In the genomic region with DNA sequence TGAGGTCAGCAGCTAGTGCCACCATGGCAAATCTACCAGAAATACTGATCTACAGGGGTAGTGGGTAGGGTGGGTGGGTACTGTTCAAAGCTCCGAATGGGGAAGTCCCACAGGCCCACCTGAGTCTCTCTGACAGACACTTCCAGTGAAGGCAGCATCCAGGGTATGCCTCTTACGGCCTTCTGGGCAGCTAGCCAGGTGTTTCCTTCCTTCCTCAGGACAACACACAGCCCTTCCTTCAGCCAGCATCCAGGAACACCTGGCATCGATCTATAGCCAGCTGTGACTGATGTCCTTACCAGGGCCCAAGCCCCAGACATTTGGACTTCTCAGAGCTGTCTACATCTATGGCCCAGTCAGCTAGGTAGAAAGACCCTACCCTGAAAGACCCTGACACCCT, we compare ENCODE assay signal across 8 mouse cellular contexts. TPM values are rescaled to one million over a fixed set of nuclear protein-coding genes. Genes with fewer than 3 reads are reported as not detected.
DNase-seq lines count a peak whose midpoint lies in the region; ATAC-seq and TF ChIP-seq lines count a peak whose summit lies in the region.
"Had no signal": no experiment of that assay in that cellular context is flagged by ENCODE, and none has a peak within 500 bp of the region (broad histone marks: within the 10 kb centered on the region; RNA-seq: fewer than 3 reads in every experiment).

No protein-coding gene starts in this region.

- 68% methylated on average over 3 of the region's 3 CpGs for WGBS in kidney, embryonic 16.5 days
- 84% methylated on average over 3 of the region's 3 CpGs for WGBS in midbrain, embryonic 16.5 days
- 62% methylated on average over 3 of the region's 3 CpGs for WGBS in midbrain, postnatal 0 days

- H3K27me3 ChIP-seq in kidney, embryonic 16.5 days (ENCODE audit: insufficient read depth, low read length): no peaks in the 10 kb centered on the region
- H3K27me3 ChIP-seq in midbrain, embryonic 16.5 days (ENCODE audit: control insufficient read depth, insufficient read depth, low read depth, low read length): no peaks in the 10 kb centered on the region
- H3K27me3 ChIP-seq in midbrain, postnatal 0 days (ENCODE audit: insufficient read depth, low read length): no peaks in the 10 kb centered on the region
- H3K27me3 ChIP-seq: megakaryocyte, embryonic 14.5 days had no signal

- H3K4me3 ChIP-seq in kidney, embryonic 16.5 days (ENCODE audit: low read length): no peak overlapping the region
- H3K4me3 ChIP-seq in brown adipose tissue, adult 24 weeks (ENCODE audit: insufficient read depth, low read depth, low read length): no peak overlapping the region
- no peak overlapping the region for H3K4me3 ChIP-seq in midbrain, embryonic 16.5 days (ENCODE audit: low read depth, low read length)
- no peak overlapping the region for H3K4me3 ChIP-seq in midbrain, postnatal 0 days (ENCODE audit: low read depth, low read length)
- H3K4me3 ChIP-seq: megakaryocyte, embryonic 14.5 days had no signal

- ATAC-seq in kidney, embryonic 16.5 days (ENCODE audit: low FRiP score, low TSS enrichment): no peak
- no peak for ATAC-seq in midbrain, embryonic 16.5 days
- ATAC-seq in midbrain, postnatal 0 days (ENCODE audit: low FRiP score): no peak

- no peaks in the 10 kb centered on the region for H3K9me3 ChIP-seq in kidney, embryonic 16.5 days (ENCODE audit: low read length)
- H3K9me3 ChIP-seq in midbrain, embryonic 16.5 days (replicated peaks; ENCODE audit: control insufficient read depth, low read length, poor library complexity, severe bottlenecking): no peaks in the 10 kb centered on the region
- no peaks in the 10 kb centered on the region for H3K9me3 ChIP-seq in midbrain, postnatal 0 days (ENCODE audit: low read length)
- H3K9me3 ChIP-seq: megakaryocyte, embryonic 14.5 days had no signal

- TF ChIP-seq CTCF in midbrain, postnatal 0 days (IDR thresholded peaks at IDR 0.05): no peak

- peak; percentile 62 for DNase-seq in kidney, adult 18-20 months
- peak; percentile 18 for DNase-seq in NIH3T3 (ENCODE audit: low read depth)
- peak; percentile 37 to 43 for DNase-seq in kidney, postnatal 4 days
- DNase-seq in midbrain, postnatal 0 days (ENCODE audit: low spot score): no peak

- H3K4me2 ChIP-seq in kidney, embryonic 16.5 days (replicated peaks; ENCODE audit: low read depth, low read length): no peak overlapping the region
- H3K4me2 ChIP-seq in midbrain, embryonic 16.5 days (ENCODE audit: low read length): no peak overlapping the region
- H3K4me2 ChIP-seq in midbrain, postnatal 0 days (ENCODE audit: low read depth, low read length, poor library complexity, severe bottlenecking): no peak overlapping the region

- peaks cover 32% of the 10 kb centered on the region for H3K36me3 ChIP-seq in kidney, embryonic 16.5 days (ENCODE audit: insufficient read depth, low read length)
- peaks cover 16% of the 10 kb centered on the region; the same call in 1 of the 2 replicates for H3K36me3 ChIP-seq in midbrain, embryonic 16.5 days (ENCODE audit: control insufficient read depth, insufficient read depth, low read length)
- peaks cover 28% of the 10 kb centered on the region for H3K36me3 ChIP-seq in midbrain, postnatal 0 days (ENCODE audit: insufficient read depth, low read length)

- H3K27ac ChIP-seq in kidney, embryonic 16.5 days (ENCODE audit: low read length): no peak overlapping the region
- peak overlapping the region; percentile 91 for H3K27ac ChIP-seq in brown adipose tissue, adult 24 weeks (replicated peaks; ENCODE audit: low read depth, low read length)
- H3K27ac ChIP-seq in midbrain, embryonic 16.5 days (ENCODE audit: low read length): no peak overlapping the region
- H3K27ac ChIP-seq in midbrain, postnatal 0 days (ENCODE audit: low read depth, low read length): no peak overlapping the region

- H3K9ac ChIP-seq in kidney, embryonic 16.5 days (replicated peaks; ENCODE audit: low read length): no peak overlapping the region
- H3K9ac ChIP-seq in midbrain, embryonic 16.5 days (ENCODE audit: low read depth, low read length): no peak overlapping the region
- H3K9ac ChIP-seq in midbrain, postnatal 0 days (replicated peaks; ENCODE audit: low read length, poor library complexity, severe bottlenecking): no peak overlapping the region

- H3K4me1 ChIP-seq in kidney, embryonic 16.5 days (ENCODE audit: insufficient read depth, low read length): peaks cover 33% of the 10 kb centered on the region
- H3K4me1 ChIP-seq in brown adipose tissue, adult 24 weeks (ENCODE audit: control insufficient read depth, insufficient read depth, insufficient read length, low read length): peaks cover 48% of the 10 kb centered on the region
- peaks cover 31% of the 10 kb centered on the region for H3K4me1 ChIP-seq in midbrain, embryonic 16.5 days (ENCODE audit: control insufficient read depth, insufficient read depth, low read length)
- peaks cover 38% of the 10 kb centered on the region for H3K4me1 ChIP-seq in midbrain, postnatal 0 days (ENCODE audit: insufficient read depth, low read length)

RNA-seq across cellular contexts. Expression of gene Mxd4, which starts 5.0 kb away (rescaled TPM):
- 50.2 and 50.9 TPM in 2 replicates for polyA plus RNA-seq in kidney, embryonic 16.5 days (2015; fragmentation: Nextera tagmentation; extraction: Ambion mirVana)
- 69.9 and 70.6 TPM in 2 replicates for polyA plus RNA-seq in brown adipose tissue, adult 24 weeks (2012; ENCODE audit: insufficient read depth, insufficient read length, missing spikeins)
- polyA plus RNA-seq in midbrain, embryonic 16.5 days (2015; fragmentation: Nextera tagmentation; extraction: Ambion mirVana): 32.0 and 33.9 TPM in 2 replicates
- 87.3 and 90.2 TPM in 2 replicates for total RNA-seq in midbrain, postnatal 0 days (2014; rRNA removed)
- 16.7 and 18.7 TPM in 2 replicates for polyA plus RNA-seq in midbrain, postnatal 0 days (2015; fragmentation: Nextera tagmentation; extraction: Ambion mirVana)

RNA-seq across cellular contexts. Expression of gene Haus3, which starts 13.2 kb away (rescaled TPM):
- polyA plus RNA-seq in kidney, embryonic 16.5 days (2015; fragmentation: Nextera tagmentation; extraction: Ambion mirVana): 33.7 and 36.0 TPM in 2 replicates
- polyA plus RNA-seq in brown adipose tissue, adult 24 weeks (2012; ENCODE audit: insufficient read depth, insufficient read length, missing spikeins): 24.5 and 28.1 TPM in 2 replicates
- 10.5 and 14.4 TPM in 2 replicates for polyA plus RNA-seq in midbrain, embryonic 16.5 days (2015; fragmentation: Nextera tagmentation; extraction: Ambion mirVana)
- 7.6 and 9.9 TPM in 2 replicates for total RNA-seq in midbrain, postnatal 0 days (2014; rRNA removed)
- polyA plus RNA-seq in midbrain, postnatal 0 days (2015; fragmentation: Nextera tagmentation; extraction: Ambion mirVana): 8.2 and 10.3 TPM in 2 replicates

RNA-seq across cellular contexts. Expression of gene Poln, which starts 13.2 kb away (rescaled TPM):
- 0.45 and 1.2 TPM in 2 replicates for polyA plus RNA-seq in kidney, embryonic 16.5 days (2015; fragmentation: Nextera tagmentation; extraction: Ambion mirVana)
- 137 and 175 TPM in 2 replicates for polyA plus RNA-seq in brown adipose tissue, adult 24 weeks (2012; ENCODE audit: insufficient read depth, insufficient read length, missing spikeins)
- 0.18 and 0.26 TPM in 2 replicates for polyA plus RNA-seq in midbrain, embryonic 16.5 days (2015; fragmentation: Nextera tagmentation; extraction: Ambion mirVana)
- 0.05 and 0.42 TPM in 2 replicates for total RNA-seq in midbrain, postnatal 0 days (2014; rRNA removed)
- 0.67 and 0.90 TPM in 2 replicates for polyA plus RNA-seq in midbrain, postnatal 0 days (2015; fragmentation: Nextera tagmentation; extraction: Ambion mirVana)

Comparison
In these comparisons a context has a peak if more than half of its experiments do, and no peak if none do; other contexts are left out.
1. RNA of gene Poln, which starts 13.2 kb away (polyA plus RNA-seq): 137 to 175 TPM in brown adipose tissue, adult 24 weeks; 0.67 to 0.90 TPM in midbrain, postnatal 0 days, 0.45 to 1.2 TPM in kidney, embryonic 16.5 days and 0.18 to 0.26 TPM in midbrain, embryonic 16.5 days; every median in the first group is over 10 times any median in the second.